Mouse (Mus musculus) granulocyte monocyte progenitor cell, adult 5-6 weeks (primary cell): ENCODE results near the gene Rab25. TPM values are rescaled to one million over a fixed set of nuclear protein-coding genes. Genes with fewer than 3 reads are reported as not detected.

Experiments
- ATAC-seq: replicated peaks from 2 replicates; pipeline ENCODE4 v1.8.0; 2016; ENCODE audit warnings: mild to moderate bottlenecking, moderate TSS enrichment, inconsistent platforms; ENCODE audit not compliant: poor library complexity, severe bottlenecking
- total RNA-seq, 2 experiments: library from RNA; stranded (forward) in 1 of 2; stranded (reverse) in 1 of 2; fragments of 200-712, 200-1000 nt in 1 of 2; fragments of >200 nt in 1 of 2; fragmentation: Nextera tagmentation in 1 of 2; gene quantifications; 2 replicates each; pipeline ENCODE4 v1.2.3; 2014 to 2017

Gene Rab25
- total RNA-seq, 2 experiments from 2014 or later = 1.2 TPM; not detected in 1

GRCm38 (mm10) chr3:88509692-88510420 lies 38.2 kb downstream of the Rab25 start, which contains the start of gene Lmna:
Gene Lmna, minus strand, starts transcription at chr3:88509956.
- ATAC-seq = peak; percentile 91

DNA sequence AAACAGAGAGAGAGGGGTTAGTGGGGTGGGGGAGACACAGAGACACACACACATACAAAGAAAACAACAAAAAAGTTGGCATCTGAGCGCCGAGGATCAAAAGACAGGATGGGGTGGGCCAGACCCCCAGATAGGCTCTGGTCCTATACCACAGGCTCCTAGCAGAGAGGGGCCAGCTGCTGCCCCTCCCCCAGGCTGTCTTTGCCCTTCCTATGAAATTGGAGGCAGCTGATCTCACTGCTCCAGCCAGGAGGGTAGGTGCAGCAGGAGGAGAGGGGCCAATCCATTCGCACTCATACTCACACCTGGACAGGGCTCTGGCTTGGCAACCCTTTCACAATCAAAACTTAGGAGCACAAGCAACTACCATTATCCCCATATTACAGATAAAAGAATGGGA lies 38.9 kb downstream of the Rab25 start:
- ATAC-seq = no peak

DNA sequence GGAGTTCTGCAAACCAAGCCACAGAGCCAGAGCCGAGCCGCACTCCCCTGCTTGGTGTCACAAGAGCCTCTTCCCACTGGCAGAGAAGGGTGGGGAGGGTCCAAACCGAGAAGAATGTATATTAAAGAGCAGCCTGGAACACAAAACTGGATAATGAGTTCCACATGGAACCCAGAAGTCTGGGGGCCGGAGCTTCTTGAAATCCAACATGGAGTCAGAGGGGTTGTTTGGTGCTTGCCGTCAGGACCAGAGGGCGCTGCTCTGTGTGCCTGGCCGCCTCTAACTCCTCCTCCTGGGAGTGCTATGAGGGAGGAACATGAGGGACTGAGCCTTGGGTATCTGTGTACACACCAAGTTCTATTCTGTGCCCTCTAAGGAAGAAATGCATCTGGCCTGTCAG lies 42.3 kb downstream of the Rab25 start:
- no peak for ATAC-seq

DNA sequence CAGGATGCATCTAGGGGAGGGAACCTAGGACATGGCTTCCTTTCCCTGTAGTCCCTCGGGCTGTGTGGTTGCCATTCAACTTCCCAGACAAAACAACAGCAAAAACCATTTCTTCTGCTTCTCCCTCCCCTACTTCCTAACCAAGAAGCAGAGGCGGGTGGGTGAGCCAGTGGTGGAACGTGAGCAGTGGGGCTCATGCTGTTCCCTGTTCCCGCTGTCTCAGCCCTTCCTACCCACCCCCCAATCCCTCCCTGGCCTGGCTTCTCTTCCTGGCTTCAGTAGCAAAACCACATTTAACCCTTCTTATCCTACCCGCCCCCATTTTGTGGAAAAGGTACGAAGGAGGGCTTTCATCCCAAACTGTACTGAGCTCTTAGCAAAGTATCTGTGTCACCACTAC lies 43.0 kb downstream of the Rab25 start:
- ATAC-seq = no peak

- peak; percentile 45 for ATAC-seq
Measured at GRCm38 (mm10) chr3:88503881-88504746, 44.0 kb downstream of the Rab25 start.

DNA sequence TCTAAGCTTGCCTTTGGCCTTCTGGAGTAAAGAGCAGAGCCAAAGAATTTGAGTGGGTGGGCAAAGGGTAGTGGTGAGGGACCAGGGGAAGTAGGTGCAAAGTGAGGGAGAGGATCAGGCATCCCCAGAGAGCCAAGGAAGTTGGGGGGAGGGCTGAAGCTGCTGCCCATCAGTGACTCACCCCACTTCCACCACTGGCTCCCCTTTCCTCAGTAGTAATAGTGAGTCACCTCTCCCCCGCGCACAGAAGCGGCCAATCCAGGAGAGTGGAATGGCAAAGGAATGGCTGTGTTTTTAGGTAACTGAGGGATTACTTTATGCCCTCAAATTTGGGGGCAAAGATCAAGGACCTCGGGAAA lies 44.6 kb downstream of the Rab25 start:
- peak; percentile 49 for ATAC-seq

DNA sequence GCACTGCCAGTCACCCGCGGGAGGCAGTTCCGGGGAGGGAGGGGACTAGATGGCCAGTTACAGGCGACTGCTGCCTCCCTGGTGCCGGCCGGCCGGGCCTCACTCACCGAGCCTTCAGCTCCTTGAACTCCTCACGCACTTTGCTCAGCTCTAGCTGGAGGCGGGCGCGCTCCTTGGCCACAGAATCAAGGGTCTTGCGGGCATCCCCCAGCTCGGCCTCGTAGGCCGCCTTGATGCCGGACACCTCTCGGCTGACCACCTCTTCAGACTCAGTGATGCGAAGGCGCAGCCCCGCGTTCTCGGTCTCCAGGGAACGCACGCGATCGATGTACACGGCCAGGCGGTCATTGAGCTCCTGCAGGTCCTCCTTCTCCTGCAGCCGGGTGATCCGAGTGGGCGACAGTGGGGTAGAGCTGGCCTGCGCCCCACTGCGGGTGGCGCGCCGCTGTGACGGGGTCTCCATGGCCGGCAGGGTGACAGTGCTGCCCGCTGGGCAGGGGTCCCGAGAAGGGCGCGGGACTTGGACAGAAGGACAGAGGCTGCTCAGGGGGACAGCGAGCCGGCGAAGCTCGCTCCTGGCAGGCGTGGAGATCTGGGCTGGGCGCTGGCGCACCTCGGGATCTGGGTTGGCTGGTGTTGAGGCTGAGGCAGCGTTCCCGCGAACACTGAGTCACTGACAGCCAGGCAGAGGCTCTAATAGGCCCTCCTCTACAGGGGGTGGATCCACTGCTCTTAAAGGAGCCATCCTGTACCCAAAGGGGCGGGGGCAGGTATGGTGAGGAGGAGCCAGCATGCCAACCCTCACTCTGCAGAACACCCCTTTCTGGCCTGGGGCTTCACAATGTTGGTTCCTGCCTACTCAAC lies 45.2 kb downstream of the Rab25 start:
- ATAC-seq = peak; percentile 44

GRCm38 (mm10) chr3:88502031-88502571 lies 46.0 kb downstream of the Rab25 start:
- no peak for ATAC-seq

GRCm38 (mm10) chr3:88501366-88502030 lies 46.6 kb downstream of the Rab25 start:
- no peak for ATAC-seq

DNA sequence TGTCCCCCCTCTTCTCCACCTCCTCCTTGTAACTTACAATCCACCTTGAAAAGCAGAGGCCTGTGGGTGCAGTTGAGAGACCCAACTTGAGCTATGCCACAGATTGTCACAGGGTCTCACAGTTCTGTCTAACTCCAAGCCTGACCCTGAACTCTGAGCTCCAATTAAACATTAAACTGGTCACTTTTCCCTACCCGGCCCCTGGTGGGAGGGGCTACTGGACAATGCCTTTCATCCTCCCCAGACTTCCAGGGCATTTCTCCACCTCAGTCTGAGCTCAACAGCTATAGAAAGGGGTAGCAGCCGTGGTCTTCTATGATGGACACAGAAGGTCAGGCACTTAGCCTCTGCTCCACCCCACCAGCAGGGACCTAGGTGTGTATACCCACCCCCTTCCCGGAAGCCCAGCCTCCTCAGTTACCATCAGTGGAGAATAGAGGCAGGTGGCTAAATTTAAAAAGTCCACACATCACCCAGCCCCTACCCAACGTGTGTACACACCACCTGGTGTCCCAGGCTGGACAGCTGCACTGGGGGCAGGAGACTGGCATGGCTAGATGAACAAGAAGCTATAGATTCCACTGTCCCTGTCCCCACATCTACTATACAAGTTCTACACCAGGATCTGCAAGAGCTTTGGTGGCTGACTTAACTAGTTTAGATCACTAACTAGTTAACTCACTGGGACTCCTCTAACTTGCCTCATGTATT lies 47.3 kb downstream of the Rab25 start:
- no peak for ATAC-seq

- ATAC-seq = no peak
Measured at GRCm38 (mm10) chr3:88500087-88500486, 48.0 kb downstream of the Rab25 start.

GRCm38 (mm10) chr3:88499580-88499979 lies 48.5 kb downstream of the Rab25 start:
- ATAC-seq = no peak

- no peak for ATAC-seq
Measured at GRCm38 (mm10) chr3:88495741-88496415, 52.2 kb downstream of the Rab25 start.

DNA sequence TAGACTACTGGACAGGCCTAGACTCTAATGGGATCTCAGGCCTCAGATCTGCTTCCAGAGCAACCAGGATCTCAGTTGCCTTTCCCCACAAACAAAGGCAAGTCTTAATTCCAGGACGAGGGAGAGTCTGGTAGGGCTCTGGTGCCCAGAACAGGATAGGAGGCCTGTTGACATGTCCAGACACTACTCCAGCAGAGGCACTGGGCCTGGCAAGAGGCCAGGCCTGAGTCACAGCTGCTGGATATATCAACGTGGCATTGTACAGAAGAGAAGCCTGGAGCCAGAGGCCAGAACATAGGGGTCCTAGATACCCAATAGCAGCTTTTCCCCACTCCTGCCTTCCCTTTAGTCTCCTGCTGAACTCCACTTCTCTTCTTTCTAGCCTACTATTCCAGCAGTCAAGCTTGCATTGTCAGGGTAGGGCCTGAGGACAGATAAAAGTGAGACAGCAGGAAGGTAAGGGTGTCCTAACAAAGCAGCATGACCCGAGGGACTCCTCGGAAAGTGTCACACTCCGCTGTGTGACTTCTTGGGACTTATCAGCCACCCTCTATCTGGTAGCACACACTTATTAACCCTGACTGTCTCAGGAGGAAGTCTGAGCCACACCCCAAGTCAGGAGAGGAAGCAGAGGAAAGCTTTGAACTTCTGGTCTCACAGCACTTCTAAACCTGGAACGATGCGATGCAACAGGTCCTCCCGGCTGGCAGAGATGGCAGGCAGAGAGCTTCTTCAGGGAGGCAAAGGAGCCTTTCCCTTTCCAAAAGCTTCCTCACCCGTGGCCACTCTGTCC lies 53.1 kb downstream of the Rab25 start:
- no peak for ATAC-seq

- ATAC-seq = no peak
Measured at GRCm38 (mm10) chr3:88493706-88494582, 54.2 kb downstream of the Rab25 start.
